Mouse (Mus musculus) B cell, adult 62 days (primary cell): ENCODE data around the gene Epha5. TPM values are rescaled to one million over a fixed set of nuclear protein-coding genes. Genes with fewer than 3 reads are reported as not detected.

Source experiments
- total RNA-seq: library from RNA; stranded (reverse); gene quantifications from 4 replicates; pipeline ENCODE4 v1.2.4, GENCODE M21; 2023

The Epha5 gene
- not detected in 4 replicates for total RNA-seq

DNA sequence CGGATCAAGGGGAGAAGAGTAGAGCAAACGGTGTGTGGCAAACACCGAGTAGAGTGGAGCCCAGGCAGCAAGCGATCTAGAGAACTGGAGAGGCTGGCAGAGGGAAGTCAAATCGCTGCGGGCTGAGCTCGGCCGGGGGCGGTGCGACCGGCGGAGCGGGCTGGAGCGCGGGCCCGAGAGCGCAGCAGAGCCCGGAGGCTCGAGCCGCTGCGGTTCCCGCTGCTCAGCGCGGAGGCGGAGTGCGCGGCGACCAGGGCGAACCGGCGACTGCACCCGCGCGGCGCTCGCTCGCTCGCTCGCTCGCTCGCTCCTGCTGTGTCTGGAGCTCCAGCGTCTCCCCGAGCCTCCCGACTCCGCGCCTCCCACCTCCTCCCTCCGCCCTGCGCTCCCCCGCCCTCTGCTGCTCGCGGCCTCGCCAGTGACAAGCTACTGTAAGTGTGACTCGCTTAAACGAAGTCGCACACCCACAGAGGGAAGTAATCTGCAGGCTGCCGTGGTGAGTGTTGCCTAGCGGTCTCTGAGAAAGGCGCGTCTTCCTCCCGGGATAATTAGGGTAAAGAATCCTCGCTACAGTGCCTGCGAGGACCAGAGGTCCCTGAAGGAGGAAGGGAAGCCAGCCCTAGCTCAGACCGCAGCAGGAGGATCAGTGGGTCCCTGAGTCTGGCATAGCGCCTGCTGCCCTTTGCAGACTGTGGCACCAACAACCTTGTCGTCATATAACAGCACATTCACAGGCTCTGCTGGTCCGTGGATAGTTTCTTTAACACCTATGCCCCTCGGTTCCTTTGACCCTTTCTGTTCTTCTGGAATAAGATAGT, at the start of gene Epha5:
Gene Epha5, minus strand, starts transcription at position 321 of the 818 bp plus-strand sequence.

